Mouse (Mus musculus) cerebellum, adult 2 months (tissue): ENCODE data around the gene Gm45233.

Experiments used
- CTCF ChIP-seq: fragments of 200-500 bp; IDR thresholded peaks from 2 replicates; pipeline ENCODE4 v1.5.1; 2011; ENCODE audit warnings: low read depth, mild to moderate bottlenecking, control low read depth, low read length, moderate library complexity, borderline replicate concordance; ENCODE audit not compliant: insufficient read depth
- POLR2A ChIP-seq: fragments of 200-500 bp; IDR thresholded peaks from 2 replicates; pipeline ENCODE4 v1.6.1; 2011; ENCODE audit warnings: low read length, control low read depth, borderline replicate concordance; ENCODE audit not compliant: insufficient read depth

GRCm38 (mm10) chr7:43462851-43463250 lies 18.9 kb downstream of the Gm45233 start, which contains the start of gene Vsig10l:
- TF ChIP-seq POLR2A (no peak), CTCF (no peak)
